Mouse (Mus musculus): Measurements from ENCODE around the gene Sit1.
"Not testable (repeated sequence)": the region's sequence is repeated elsewhere in the genome, so short reads cannot be mapped to it uniquely, and the experiment has no call there.

Sit1 gene

DNA sequence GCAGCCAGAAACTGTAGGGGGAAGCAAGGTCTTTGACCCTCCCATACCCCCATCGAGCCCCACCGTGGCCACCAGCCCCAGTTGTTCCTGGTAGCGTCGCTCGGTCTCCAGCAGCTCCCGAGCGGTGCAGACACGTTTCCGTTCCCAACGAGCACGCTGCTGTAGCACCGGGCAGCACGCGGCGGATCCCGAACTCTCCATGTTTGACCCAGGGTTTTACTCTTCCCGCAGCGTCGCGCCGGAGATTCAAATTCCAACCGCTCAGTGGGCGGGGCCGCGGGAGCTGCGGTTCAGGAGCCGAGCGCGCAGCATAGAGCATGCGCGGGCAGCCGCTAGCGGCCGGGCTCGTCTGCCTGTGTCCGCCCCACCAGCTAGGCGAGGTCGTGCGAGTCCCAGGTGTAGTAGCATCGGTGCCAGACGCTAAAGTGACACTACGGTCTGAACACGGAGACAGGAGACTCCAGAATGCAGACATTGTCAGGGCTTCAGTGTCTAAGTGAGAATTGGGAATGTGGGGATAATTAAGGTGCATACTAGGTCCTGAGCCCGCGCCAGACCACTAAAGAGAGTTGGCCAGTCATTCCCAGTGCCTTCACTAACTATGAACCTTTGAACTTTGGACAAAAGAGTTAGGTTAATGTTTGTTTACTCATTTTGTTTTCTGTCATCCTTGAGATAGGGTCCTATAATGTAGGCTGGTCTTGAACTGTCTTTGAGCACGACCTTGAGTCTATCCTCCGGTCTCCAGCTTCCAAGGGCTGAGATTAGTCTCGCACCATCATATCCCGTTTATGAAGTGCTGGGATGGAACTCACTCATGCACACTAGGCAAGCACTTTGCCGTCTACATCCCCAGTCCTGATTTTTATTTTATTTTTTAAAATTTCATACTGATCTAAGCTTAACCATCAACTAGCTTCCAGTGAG is 16.1 kb upstream of the Sit1 start, which contains the start of gene Arhgef39:
Gene Arhgef39 (minus strand): TSS at position 289 of the 927 bp plus-strand sequence.
- DNase-seq: peak; percentile 84 to 90

GRCm38 (mm10) chr4:43498983-43499382 is 15.4 kb upstream of the Sit1 start:
- peak in 1 of 2 experiments; percentile 56 for DNase-seq

DNA sequence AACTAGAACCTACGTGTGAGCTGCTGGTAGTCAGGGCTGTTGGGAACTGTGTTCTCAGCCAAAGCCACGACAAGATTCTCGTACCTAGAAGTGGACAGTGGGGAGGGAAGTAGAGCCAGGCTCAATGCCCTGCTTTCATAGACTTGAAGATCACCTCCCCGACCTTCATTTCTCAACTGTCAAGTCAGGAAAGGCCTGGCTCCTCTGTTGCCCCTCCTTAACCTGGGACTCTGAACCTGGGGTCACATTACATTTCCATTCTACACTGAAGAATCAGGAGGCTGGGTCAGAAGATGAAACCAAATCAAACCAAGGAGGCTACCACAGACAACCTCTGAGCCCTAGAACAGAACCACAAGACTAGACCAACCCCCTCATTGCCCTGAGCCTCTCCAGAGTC is 14.4 kb upstream of the Sit1 start:
- peak; percentile 50 to 63 for DNase-seq

DNA sequence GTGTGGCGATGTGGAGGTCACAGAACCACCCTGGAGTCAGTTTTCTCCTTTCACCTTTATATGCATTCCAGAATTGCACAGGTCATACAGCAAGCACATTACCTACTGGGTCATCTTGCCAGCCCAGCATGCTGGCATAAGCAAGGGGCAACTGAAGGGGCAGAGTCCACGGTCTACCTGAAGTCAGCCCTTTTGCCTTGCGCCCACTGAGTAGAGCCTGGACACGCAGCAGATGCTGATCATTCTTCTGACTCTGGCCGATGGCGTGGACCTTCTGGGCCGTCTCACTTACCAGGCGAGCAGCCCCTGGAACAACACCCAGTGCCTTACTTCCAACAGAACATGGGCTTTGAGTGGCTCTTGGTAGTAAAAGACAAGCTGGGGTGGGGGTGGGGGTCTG is 13.9 kb upstream of the Sit1 start:
- peak; percentile 70 to 74 for DNase-seq

DNA sequence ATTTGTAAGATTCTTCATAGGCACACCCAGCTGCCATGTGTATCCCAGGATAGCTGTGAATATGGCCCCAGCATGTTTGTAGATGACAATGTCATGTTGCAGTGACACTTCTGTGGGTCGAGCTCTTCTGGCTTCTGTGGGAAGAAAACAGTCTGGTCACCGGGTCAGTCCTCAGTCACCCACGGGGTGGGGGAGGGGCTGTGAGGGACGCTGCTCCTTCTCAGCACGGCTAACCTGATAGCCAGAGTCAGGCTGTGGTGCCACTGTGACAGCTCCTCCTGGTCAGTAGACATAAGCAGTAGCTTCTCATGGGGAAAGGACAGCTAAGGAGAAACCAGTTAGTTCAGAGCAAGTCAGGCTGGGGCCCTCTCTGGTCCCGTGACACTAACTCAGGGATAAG is 13.1 kb upstream of the Sit1 start:
- no peak for DNase-seq

DNA sequence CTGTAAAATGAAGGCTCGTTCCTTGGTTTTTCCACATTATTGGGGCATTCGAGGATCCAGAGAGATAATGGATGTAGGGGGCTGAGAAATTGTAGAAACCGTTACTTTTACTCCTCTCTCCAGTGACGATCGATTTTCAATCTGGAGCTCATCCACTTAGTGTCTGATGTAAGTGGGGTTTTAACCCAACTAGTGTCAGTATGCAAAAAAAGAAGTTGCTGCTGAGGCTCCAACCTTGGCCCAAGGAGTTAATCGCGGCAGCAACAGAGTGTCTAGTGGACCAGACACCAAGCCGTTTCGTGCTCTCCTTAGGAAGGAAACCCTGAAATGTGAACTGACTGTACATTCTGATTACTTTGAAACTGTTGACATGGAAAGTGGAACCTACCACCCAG is 10.3 kb upstream of the Sit1 start:
- no peak for DNase-seq

GRCm38 (mm10) chr4:43493186-43493845 is 9.8 kb upstream of the Sit1 start:
- DNase-seq: peak; percentile 95 to 98

DNA sequence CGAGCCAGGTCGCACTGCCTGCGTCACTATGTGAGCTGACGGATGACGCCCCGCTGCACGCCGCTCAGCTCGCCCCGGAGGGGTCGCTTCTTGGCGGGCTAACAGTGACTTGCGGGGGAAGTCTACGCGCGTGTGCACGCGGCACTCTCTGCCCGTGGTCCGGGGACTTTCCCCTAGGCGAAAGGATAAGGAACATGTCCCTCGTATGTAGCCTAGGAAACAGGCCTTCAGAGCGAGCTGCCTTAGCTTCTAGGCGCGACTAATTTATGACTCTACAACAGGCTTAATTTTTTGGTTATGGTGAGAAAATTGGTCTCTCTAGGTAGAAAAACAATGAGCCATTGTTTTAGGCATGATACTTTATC is 9.3 kb upstream of the Sit1 start, which contains the start of gene Ccdc107:
Gene Ccdc107 (plus strand): TSS at position 80 of the 365 bp plus-strand sequence.
- peak; percentile 93 to 97 for DNase-seq

DNA sequence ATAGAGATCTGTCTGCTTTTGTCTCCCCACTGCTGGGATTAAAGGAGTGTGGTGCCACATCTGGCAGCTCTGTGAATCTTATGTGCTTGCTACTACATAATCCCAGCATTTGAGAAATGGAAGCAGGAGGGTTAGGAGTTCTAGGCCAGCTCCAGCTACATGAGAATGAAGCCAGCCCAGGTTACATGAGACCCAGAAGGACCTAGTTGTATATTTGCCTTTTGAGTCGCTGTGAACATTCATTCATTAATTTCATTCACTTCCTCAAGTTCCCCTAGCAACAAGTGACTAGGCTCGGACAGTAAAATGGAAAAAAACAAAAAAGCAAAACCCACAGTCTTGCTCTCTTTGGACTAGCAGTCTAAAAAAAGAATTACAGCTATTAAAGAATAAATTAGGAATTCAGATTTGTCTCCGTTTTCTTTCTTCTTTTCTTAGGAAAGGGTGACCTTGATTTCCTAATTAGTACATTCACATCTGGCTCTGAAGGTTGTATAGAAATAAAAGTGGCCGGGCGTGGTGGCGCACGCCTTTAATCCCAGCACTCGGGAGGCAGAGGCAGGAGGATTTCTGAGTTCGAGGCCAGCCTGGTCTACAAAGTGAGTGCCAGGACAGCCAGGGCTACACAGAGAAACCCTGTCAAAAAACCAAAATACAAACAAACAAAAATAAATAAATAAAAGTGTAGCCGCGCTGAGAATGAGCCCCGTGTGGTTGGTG is 8.7 kb upstream of the Sit1 start:
- no peak for DNase-seq

- DNase-seq: no peak
These were observed 7.3 kb upstream of the Sit1 start for GRCm38 (mm10) chr4:43490801-43491200.

- no peak for DNase-seq
These were observed 6.1 kb upstream of the Sit1 start for GRCm38 (mm10) chr4:43489611-43490010.

DNA sequence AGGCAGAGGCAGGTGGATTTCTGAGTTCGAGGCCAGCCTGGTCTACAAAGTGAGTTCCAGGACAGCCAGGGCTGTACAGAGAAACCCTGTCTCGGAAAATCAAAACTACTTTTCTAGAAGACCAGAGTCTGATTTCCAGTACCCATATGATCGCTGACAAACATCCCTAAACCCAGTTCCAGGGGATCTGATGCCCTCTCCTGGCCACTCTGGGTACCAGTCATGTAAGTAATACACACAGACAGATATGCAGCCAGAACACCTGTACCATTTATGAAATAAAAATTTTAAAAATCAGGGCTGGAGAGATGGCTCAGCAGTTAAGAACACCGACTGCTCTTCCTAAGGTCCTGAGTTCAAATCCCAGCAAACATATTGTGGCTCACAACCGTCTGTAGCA is 2.1 kb upstream of the Sit1 start:
- not testable (repeated sequence) for DNase-seq

DNA sequence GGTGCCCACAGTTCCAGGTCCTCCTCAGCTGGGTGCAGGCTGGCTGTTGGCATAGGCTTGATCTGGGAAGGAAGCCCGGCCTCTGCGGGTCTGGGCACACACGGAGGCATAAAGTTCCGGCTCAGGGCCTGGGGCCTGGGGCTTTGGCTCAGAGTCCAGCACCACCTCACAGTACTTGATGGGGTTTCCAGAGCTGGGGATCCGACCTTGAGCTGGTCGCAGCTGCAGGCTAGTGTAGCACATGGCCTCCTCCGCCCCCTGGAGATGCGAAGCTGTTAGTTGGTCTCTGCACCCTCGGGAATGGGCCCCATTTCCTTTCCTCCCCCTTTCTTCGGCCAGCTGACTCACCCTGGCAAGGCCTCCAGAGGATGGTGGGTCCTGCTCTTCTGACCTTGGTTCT is 943 bp downstream of the Sit1 start:
- no peak for DNase-seq

- no peak for DNase-seq
These were observed 1.6 kb downstream of the Sit1 start for GRCm38 (mm10) chr4:43481894-43482456.

DNA sequence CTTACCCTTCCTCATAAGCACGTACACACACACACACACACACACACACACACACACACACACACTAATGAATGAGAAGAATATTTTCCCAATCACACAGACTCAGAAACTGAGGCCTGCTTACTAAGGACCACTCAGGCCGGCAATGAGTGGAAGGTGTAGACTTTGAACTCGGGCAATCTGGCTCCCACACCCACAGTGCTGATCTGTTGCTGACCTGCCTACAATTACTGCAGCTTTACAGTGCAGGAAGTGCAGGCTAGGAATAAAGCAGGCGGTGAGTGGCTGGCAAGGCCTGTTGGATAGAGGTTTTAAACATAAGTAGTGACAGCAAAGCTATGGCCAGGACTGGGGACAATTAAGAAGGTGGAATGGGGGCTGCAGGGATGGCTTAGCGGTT is 2.5 kb downstream of the Sit1 start:
- no peak for DNase-seq

- DNase-seq: peak in 1 of 2 experiments; percentile 61
These were observed 4.4 kb downstream of the Sit1 start for GRCm38 (mm10) chr4:43478906-43479832.

DNA sequence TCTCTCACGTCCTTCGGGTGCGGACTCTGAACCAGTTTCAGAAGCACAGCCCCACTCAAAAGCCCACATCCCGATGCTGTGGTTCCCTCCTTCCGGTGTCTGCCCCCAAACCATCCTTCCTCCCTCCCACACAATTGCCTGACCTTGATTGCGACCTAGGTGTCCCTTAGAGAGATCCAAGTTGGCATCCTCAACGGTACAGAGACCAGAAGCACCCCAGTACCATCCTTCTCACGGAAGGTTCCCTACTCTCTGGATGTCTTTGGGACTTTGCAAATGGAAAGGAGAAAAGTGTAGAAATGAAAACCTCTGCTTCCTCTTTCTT is 5.0 kb downstream of the Sit1 start:
- DNase-seq: no peak

DNA sequence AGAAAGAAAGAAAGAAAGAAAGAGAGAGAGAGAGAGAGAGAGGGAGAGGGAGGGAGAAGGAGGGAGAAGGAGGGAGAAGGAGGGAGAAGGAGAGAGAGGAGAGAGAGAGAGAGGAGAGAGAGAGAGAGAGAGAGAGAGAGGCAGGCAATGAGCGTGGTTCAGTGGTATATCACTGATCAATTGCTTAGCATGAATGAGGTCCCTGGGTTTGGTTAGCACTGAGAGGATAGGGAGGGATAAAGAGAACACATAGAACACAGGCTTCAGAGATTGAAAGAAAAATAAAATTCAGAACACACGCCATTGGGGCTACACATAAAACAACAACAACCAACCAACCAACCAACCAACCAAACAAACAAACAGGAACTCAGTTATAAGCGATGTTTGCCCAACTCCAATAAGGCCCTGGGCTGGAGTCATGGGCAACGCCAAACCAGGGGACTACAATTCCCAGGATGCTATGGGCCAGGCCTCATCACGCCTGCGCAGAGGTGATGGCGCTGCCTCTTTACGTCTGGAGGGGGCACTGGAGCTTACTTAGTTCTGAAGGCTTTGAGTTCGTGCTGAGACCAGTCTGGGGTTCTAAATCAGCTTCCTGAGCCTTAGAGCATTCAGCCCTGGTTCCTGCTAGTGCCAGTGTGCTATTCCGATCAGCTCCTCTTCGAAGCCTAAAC is 5.5 kb downstream of the Sit1 start:
- DNase-seq: peak; percentile 88 to 89

GRCm38 (mm10) chr4:43476604-43477003 is 6.9 kb downstream of the Sit1 start:
- peak in 1 of 2 experiments; percentile 45 for DNase-seq

GRCm38 (mm10) chr4:43473636-43474035 is 9.9 kb downstream of the Sit1 start:
- DNase-seq: no peak

GRCm38 (mm10) chr4:43470301-43470700 is 13.2 kb downstream of the Sit1 start:
- no peak for DNase-seq
